Mouse (Mus musculus) heart, embryonic 10.5 days (tissue): ENCODE results near the gene Gm10376. TPM values are rescaled to one million over a fixed set of nuclear protein-coding genes. Genes with fewer than 3 reads are reported as not detected.
"Not testable (repeated sequence)": the region's sequence is repeated elsewhere in the genome, so short reads cannot be mapped to it uniquely, and the experiment has no call there.

ENCODE experiments used
- DNase-seq: peaks from one replicate; pipeline ENCODE4 v3.0.0-alpha.2; 2017; ENCODE audit warnings: low spot score
- H3K27ac ChIP-seq: fragments of 300-500 bp; sonication (generic); 2 replicates; pipeline ENCODE4 v1.5.1; 2016; ENCODE audit warnings: mild to moderate bottlenecking
- H3K27me3 ChIP-seq: fragments of 300-500 bp; sonication (generic); 2 replicates; pipeline ENCODE4 v1.6.1; 2016; ENCODE audit warnings: mild to moderate bottlenecking; ENCODE audit not compliant: poor library complexity, insufficient read depth, severe bottlenecking
- H3K36me3 ChIP-seq: fragments of 300-500 bp; sonication (generic); 2 replicates; pipeline ENCODE4 v1.6.1; 2016; ENCODE audit warnings: mild to moderate bottlenecking, moderate library complexity
- H3K4me1 ChIP-seq: fragments of 300-500 bp; sonication (generic); 2 replicates; pipeline ENCODE4 v1.6.1; 2016; ENCODE audit warnings: mild to moderate bottlenecking
- H3K4me3 ChIP-seq: fragments of 300-500 bp; sonication (generic); 2 replicates; pipeline ENCODE4 v1.5.1; 2016; ENCODE audit warnings: mild to moderate bottlenecking, moderate library complexity
- H3K9me3 ChIP-seq: fragments of 300-500 bp; sonication (generic); 2 replicates; pipeline ENCODE4 v1.6.1; 2016; ENCODE audit warnings: mild to moderate bottlenecking, moderate library complexity
- WGBS: fragments of 180-500 bp; shearing (Covaris S2); methylation state at CpG from one replicate; pipeline ENCODE4 v1.1.7; 2016; 5-methylcytosine and 5-hydroxymethylcytosine counted together
- polyA plus RNA-seq: library from polyadenylated mRNA; unstranded; fragments of >200 nt; fragmentation: Nextera tagmentation; extraction: Ambion mirVana; gene quantifications from 2 replicates; pipeline ENCODE4 v1.2.1, GENCODE M21; 2016

Gm10376 gene
- not detected in 2 replicates for polyA plus RNA-seq

DNA sequence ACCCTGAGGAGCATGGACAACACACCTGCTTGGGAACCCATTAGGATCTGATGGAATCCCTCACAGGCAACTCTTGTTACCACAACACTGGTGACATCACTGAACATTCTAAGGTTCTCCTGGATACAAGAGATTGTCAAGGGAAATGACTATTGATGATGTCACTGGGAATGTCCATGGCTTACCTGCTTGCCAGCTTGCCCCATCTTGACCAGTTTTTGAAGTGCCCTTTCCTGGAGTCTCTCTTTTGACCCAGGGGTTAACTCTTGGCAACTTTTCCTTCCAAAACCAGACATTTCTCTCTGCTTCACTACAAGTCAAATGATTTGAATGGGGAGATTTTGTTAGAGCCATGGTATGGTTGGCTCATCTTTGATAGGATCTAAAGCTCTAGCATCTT, at the start of gene Gm10376:
TSS of gene Gm10376 (minus strand) at position 101 of the 400 bp plus-strand sequence.
- not testable (repeated sequence) for H3K27ac ChIP-seq, H3K9me3 ChIP-seq, H3K4me3 ChIP-seq, H3K4me1 ChIP-seq, H3K27me3 ChIP-seq, DNase-seq, H3K36me3 ChIP-seq

DNA sequence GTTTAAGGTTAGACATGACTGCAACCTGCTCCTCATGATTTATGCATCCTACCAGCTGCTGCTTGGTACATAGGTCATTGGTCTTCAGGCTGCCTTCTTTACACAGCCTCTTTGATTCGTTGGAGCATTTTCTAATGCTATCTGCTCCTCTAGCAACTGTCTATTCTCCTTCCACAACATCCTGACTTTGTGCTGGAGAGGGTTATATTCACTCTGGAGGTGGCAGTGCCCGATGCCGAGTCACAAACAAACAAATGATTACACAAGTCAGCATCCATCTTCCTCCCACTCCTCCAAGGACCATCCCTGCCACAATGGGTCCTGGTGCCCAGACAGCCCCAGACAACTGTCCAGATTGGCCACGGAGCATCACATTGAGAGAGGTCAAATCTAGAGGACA, 44.8 kb upstream of the Gm10376 start:
- not testable (repeated sequence) for DNase-seq, H3K27ac ChIP-seq, H3K4me3 ChIP-seq, H3K4me1 ChIP-seq, H3K27me3 ChIP-seq, H3K9me3 ChIP-seq, H3K36me3 ChIP-seq
- 66% methylated on average over 4 of the region's 4 CpGs for WGBS

DNA sequence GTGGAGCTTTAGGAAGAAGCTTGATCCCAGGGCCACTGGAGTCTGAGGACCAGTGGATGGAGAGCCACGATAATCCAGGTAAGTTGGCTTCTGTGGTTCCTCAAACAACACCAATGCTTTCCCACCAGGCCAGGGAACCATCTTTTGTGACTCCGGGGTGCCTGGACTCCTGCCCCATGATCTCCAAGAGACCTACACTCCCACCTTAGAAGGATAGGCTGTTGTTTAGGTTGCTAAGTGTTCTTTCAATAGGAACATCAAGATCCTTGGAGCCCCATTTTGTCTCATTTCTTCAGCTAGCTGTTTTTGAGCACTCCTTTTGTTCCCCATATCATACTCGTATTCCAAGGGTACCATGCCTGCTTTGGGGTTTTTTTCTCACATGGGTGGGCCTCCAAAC, 42.6 kb upstream of the Gm10376 start:
- not testable (repeated sequence) for H3K4me3 ChIP-seq, H3K27ac ChIP-seq, H3K27me3 ChIP-seq, H3K9me3 ChIP-seq, DNase-seq, H3K36me3 ChIP-seq, H3K4me1 ChIP-seq
- 75% methylated on average over 3 of the region's 3 CpGs for WGBS

DNA sequence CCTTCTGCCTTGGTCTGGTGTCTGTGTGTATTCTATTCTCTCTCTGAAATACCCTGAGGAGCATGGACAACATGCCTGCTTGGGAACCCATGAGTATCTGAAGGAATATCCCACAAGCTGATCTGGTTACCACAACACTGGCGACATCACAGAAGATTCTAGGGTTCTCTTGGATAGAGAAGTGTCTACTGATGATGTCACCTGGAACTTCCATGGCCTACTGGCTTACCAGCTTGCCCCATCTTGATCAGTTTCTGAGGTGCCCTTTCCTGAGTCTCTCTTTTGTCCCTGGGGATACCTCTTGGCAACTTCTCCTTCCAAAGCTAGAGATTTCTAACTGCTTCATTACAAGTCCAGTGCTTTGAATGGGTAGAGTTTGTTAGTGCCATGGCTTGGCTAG, 21.9 kb downstream of the Gm10376 start, which contains the start of gene Gm8082:
TSS of gene Gm8082 (minus strand) at position 101 of the 400 bp plus-strand sequence.
- H3K27ac ChIP-seq, H3K27me3 ChIP-seq, DNase-seq, H3K4me3 ChIP-seq, H3K4me1 ChIP-seq, H3K9me3 ChIP-seq, H3K36me3 ChIP-seq: not testable (repeated sequence)
- 60% methylated on average over 1 of the region's 1 CpGs for WGBS

Other genes with a start within 250 kb of the Gm10376 start
- gene Gm3015, start 246.8 kb downstream of the Gm10376 start, polyA plus RNA-seq, result not detected in 2 replicates
- not detected in 2 replicates for gene Gm10377, start 217.6 kb downstream of the Gm10376 start, polyA plus RNA-seq
- not detected in 2 replicates for gene Gm21977, start 162.2 kb downstream of the Gm10376 start, polyA plus RNA-seq
- gene Gm8082, start 22.0 kb downstream of the Gm10376 start, polyA plus RNA-seq, result not detected in 2 replicates
- gene Gm8094, start 61.0 kb upstream of the Gm10376 start, polyA plus RNA-seq, result not detected in 2 replicates
- gene Gm8104, start 85.0 kb upstream of the Gm10376 start, polyA plus RNA-seq, result 0.10 TPM in 1 of 2 replicates, not detected in the other
- gene Gm7233, start 164.2 kb upstream of the Gm10376 start, polyA plus RNA-seq, result not detected in 2 replicates
- gene Gm8122, start 219.7 kb upstream of the Gm10376 start, polyA plus RNA-seq, result not detected in 2 replicates
- not detected in 2 replicates for gene Gm8126, start 243.0 kb upstream of the Gm10376 start, polyA plus RNA-seq